Mouse (Mus musculus) E14TG2a.4 (cell line): ENCODE measurements at regions not wholly inside any gene's neighbourhood (a gene's known extent, or its start where the extent isn't known, plus 50 kb on each side); places are given as distances from the start of the nearest gene placed in this dataset.
A peak's percentile ranks its signal among the peaks of the same experiment; 100 is the strongest.

Experiments
- CTCF ChIP-seq: conservative IDR thresholded peaks from 2 replicates; pipeline ENCODE4 v1.5.1; 2014; ENCODE audit warnings: low read length
- NANOG ChIP-seq: IDR thresholded peaks from 2 replicates; pipeline ENCODE4 v1.6.1; 2014; ENCODE audit warnings: borderline replicate concordance, low read length, mixed read lengths
- POU5F1 ChIP-seq: IDR thresholded peaks from 2 replicates; pipeline ENCODE4 v1.6.1; 2014; ENCODE audit warnings: low read length, borderline replicate concordance

GRCm38 (mm10) chr16:50756696-50757095 is 165.7 kb upstream of the Ccdc54 start:
- TF ChIP-seq CTCF (peak; percentile 64), NANOG (no peak), POU5F1 (no peak)
